ENCODE assay signal across 8 mouse cellular contexts in the genomic region with DNA sequence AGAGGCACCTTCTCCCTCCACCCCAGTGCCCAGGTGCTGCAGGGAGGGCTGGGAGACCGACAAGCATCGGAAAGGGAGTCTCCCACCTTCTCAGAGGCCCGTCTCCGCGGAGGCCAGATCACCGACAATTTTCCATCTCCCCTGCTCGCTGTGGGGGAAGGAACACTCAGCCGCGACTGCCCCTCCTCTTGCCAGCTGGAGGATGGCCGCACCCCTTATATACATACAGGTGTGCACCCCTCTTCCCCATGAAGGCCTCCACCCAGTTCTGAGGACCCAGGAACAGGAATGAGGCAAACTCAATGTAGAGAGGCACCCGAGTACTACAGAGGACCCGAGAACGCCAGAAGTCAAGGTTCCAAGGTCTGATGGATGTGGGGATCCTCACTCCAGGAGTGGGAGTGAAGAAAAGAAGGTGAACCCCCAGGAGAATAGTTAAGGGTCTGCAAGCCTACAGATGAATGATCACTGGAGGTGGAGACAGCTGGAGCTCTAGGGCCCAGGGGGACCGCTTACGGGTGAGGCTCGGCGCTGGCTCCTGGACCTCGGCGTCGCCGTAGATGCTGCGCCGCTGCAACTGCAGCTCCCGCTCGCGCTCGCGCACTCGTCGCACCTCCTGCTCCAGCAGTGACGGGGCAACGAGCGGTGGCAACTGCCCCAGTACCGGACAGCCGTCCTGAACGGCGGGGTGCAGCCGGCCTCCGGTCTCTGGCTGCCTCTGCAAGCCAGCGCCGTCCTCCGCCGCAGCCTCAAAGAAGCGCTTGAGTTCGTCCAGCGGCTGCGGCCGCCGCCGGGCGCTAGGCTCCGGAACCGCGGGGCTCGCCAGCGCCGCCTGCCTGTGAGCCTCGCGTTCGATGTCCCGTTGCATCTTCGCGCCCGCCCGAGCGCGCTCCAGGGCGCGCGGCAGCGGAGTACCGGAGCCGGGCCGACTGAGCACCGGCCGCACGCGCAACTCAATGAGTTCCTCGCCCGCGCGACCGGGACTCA. TPM values are rescaled to one million over a fixed set of nuclear protein-coding genes. Genes with fewer than 3 reads are reported as not detected.
DNase-seq lines count a peak whose midpoint lies in the region; ATAC-seq and TF ChIP-seq lines count a peak whose summit lies in the region.

No protein-coding gene starts in this region.

- DNase-seq in forebrain, embryonic 11.5 days (ENCODE audit: low spot score) = peak; percentile 88
- DNase-seq in heart, postnatal 25 days (ENCODE audit: low spot score) = peak; percentile 51
- DNase-seq in kidney, postnatal 4 days = peak; percentile 89 to 91
- peak; percentile 70 for DNase-seq in lung, postnatal 25 days (ENCODE audit: low spot score)
- DNase-seq in right cerebral cortex, adult 18-20 months = peak; percentile 68
- peak; percentile 77 for DNase-seq in urinary bladder, postnatal 14 days (ENCODE audit: low spot score)

- no peak for TF ChIP-seq EP300 in ES-Bruce4 (IDR thresholded peaks at IDR 0.05; ENCODE audit: insufficient read depth, low read depth, low read length)

- TF ChIP-seq POLR2A in ES-Bruce4 (IDR thresholded peaks at IDR 0.05; ENCODE audit: insufficient read depth, low read length) = no peak

- H3K9ac ChIP-seq in ES-Bruce4 (ENCODE audit: low read depth, poor library complexity, severe bottlenecking) = peak overlapping the region; percentile 94
- H3K9ac ChIP-seq in forebrain, embryonic 11.5 days (ENCODE audit: low read length) = peak overlapping the region; percentile 62

- peak overlapping the region; percentile 65 for H3K4me3 ChIP-seq in ES-Bruce4 (ENCODE audit: low read depth, low read length)
- H3K4me3 ChIP-seq in brown adipose tissue, adult 24 weeks (ENCODE audit: insufficient read depth, low read depth, low read length) = peak overlapping the region; percentile 61
- peak overlapping the region; percentile 47 for H3K4me3 ChIP-seq in forebrain, embryonic 11.5 days (ENCODE audit: low read depth, low read length)

- WGBS in forebrain, embryonic 11.5 days = 2% methylated on average over 68 of the region's 83 CpGs

- 0 out of 2 replicates have a peak, but pooled peaks cover 5% of the 10 kb centered on the region for H3K27me3 ChIP-seq in ES-Bruce4 (ENCODE audit: control insufficient read depth, insufficient read depth, low read length, poor library complexity, severe bottlenecking)
- peaks cover 37% of the 10 kb centered on the region for H3K27me3 ChIP-seq in forebrain, embryonic 11.5 days (ENCODE audit: control insufficient read depth, insufficient read depth, low read length)

- no peaks in the 10 kb centered on the region; the same call in 1 of the 2 replicates for H3K9me3 ChIP-seq in ES-Bruce4 (replicated peaks; ENCODE audit: control insufficient read depth, insufficient read depth, low read length, poor library complexity, severe bottlenecking)
- H3K9me3 ChIP-seq in forebrain, embryonic 11.5 days (ENCODE audit: control insufficient read depth, low read length) = no peaks in the 10 kb centered on the region

- H3K36me3 ChIP-seq in ES-Bruce4 (ENCODE audit: control insufficient read depth, insufficient read depth, low read length, poor library complexity, severe bottlenecking) = no peaks in the 10 kb centered on the region
- no peaks in the 10 kb centered on the region for H3K36me3 ChIP-seq in forebrain, embryonic 11.5 days (ENCODE audit: control insufficient read depth, insufficient read depth, low read length)

- H3K4me1 ChIP-seq in ES-Bruce4 (ENCODE audit: control insufficient read depth, insufficient read depth, low read length) = no peaks in the 10 kb centered on the region
- H3K4me1 ChIP-seq in brown adipose tissue, adult 24 weeks (ENCODE audit: control insufficient read depth, insufficient read depth, insufficient read length, low read length) = peaks cover 13% of the 10 kb centered on the region
- peaks cover 15% of the 10 kb centered on the region for H3K4me1 ChIP-seq in forebrain, embryonic 11.5 days (replicated peaks; ENCODE audit: control insufficient read depth, insufficient read depth, low read length)

- intact Hi-C loops in heart, postnatal 25 days (cut with DNase I) = loop anchor here (5.0 kb wide), 1 partner anchor 61 kb away; no protein-coding TSS in a partner anchor

- no peak overlapping the region for H3K27ac ChIP-seq in ES-Bruce4 (ENCODE audit: insufficient read depth, low read length)
- H3K27ac ChIP-seq in brown adipose tissue, adult 24 weeks (replicated peaks; ENCODE audit: low read depth, low read length) = no peak overlapping the region
- H3K27ac ChIP-seq in forebrain, embryonic 11.5 days (ENCODE audit: low read depth, low read length) = no peak overlapping the region

- H3K4me2 ChIP-seq in forebrain, embryonic 11.5 days (ENCODE audit: low read depth, low read length, severe bottlenecking) = peak overlapping the region; percentile 99

- peak; percentile 49 for ATAC-seq in forebrain, embryonic 11.5 days (replicated peaks; ENCODE audit: low FRiP score)

- TF ChIP-seq CTCF in ES-Bruce4 (IDR thresholded peaks at IDR 0.05; ENCODE audit: low read depth, low read length) = peak; percentile 35

RNA-seq across cellular contexts. Expression of gene 2210011C24Rik, which starts 1.1 kb away (rescaled TPM):
- polyA plus RNA-seq in ES-Bruce4 (2011; ENCODE audit: insufficient read depth, insufficient read length, low read depth, missing spikeins) = 11.2 and 15.9 TPM in 2 replicates
- polyA plus RNA-seq in brown adipose tissue, adult 24 weeks (2012; ENCODE audit: insufficient read depth, insufficient read length, missing spikeins) = not detected in 2 replicates
- polyA plus RNA-seq in forebrain, embryonic 11.5 days (2014; fragmentation: Nextera tagmentation; extraction: Ambion mirVana) = 0.47 and 0.73 TPM in 2 replicates
- 1 to 10 TPM; 2.8 to 3.1 TPM for total RNA-seq in heart, postnatal 25 days (2021)

RNA-seq across cellular contexts. Expression of gene 1700067K01Rik, which starts 9.6 kb away (rescaled TPM):
- 1.5 and 2.4 TPM in 2 replicates for polyA plus RNA-seq in ES-Bruce4 (2011; ENCODE audit: insufficient read depth, insufficient read length, low read depth, missing spikeins)
- not detected in 2 replicates for polyA plus RNA-seq in brown adipose tissue, adult 24 weeks (2012; ENCODE audit: insufficient read depth, insufficient read length, missing spikeins)
- polyA plus RNA-seq in forebrain, embryonic 11.5 days (2014; fragmentation: Nextera tagmentation; extraction: Ambion mirVana) = 0.87 and 0.90 TPM in 2 replicates
- total RNA-seq in heart, postnatal 25 days (2021) = under 1 TPM in 1 of 2 experiments, not detected in 1; 0.26 TPM

RNA-seq across cellular contexts. Expression of gene Palm3, which starts 10.4 kb away (rescaled TPM):
- 61.7 and 62.8 TPM in 2 replicates for polyA plus RNA-seq in ES-Bruce4 (2011; ENCODE audit: insufficient read depth, insufficient read length, low read depth, missing spikeins)
- polyA plus RNA-seq in brown adipose tissue, adult 24 weeks (2012; ENCODE audit: insufficient read depth, insufficient read length, missing spikeins) = not detected in 2 replicates
- 2.5 and 4.4 TPM in 2 replicates for polyA plus RNA-seq in forebrain, embryonic 11.5 days (2014; fragmentation: Nextera tagmentation; extraction: Ambion mirVana)
- total RNA-seq in heart, postnatal 25 days (2021) = under 1 TPM; 0.28 to 0.36 TPM

RNA-seq across cellular contexts. Expression of gene Samd1, which starts 13.4 kb away (rescaled TPM):
- 79.7 and 95.7 TPM in 2 replicates for polyA plus RNA-seq in ES-Bruce4 (2011; ENCODE audit: insufficient read depth, insufficient read length, low read depth, missing spikeins)
- 12.0 and 12.4 TPM in 2 replicates for polyA plus RNA-seq in brown adipose tissue, adult 24 weeks (2012; ENCODE audit: insufficient read depth, insufficient read length, missing spikeins)
- polyA plus RNA-seq in forebrain, embryonic 11.5 days (2014; fragmentation: Nextera tagmentation; extraction: Ambion mirVana) = 12.3 and 16.8 TPM in 2 replicates
- total RNA-seq in heart, postnatal 25 days (2021) = 10 to 100 TPM; 27.4 to 30.9 TPM

RNA-seq across cellular contexts. Expression of gene Il27ra, which starts 31.5 kb away (rescaled TPM):
- 0.33 and 0.61 TPM in 2 replicates for polyA plus RNA-seq in ES-Bruce4 (2011; ENCODE audit: insufficient read depth, insufficient read length, low read depth, missing spikeins)
- polyA plus RNA-seq in brown adipose tissue, adult 24 weeks (2012; ENCODE audit: insufficient read depth, insufficient read length, missing spikeins) = not detected in 2 replicates
- polyA plus RNA-seq in forebrain, embryonic 11.5 days (2014; fragmentation: Nextera tagmentation; extraction: Ambion mirVana) = 0.19 and 0.24 TPM in 2 replicates
- 1 to 10 TPM; 4.0 to 4.2 TPM for total RNA-seq in heart, postnatal 25 days (2021)

Comparison
In these comparisons a context has a peak if more than half of its experiments do, and no peak if none do; other contexts are left out.
1. RNA of gene Palm3, which starts 10.4 kb away (polyA plus RNA-seq): 61.7 to 62.8 TPM in ES-Bruce4; 2.5 to 4.4 TPM in forebrain, embryonic 11.5 days and not detected in brown adipose tissue, adult 24 weeks; every median in the first group is over 10 times any median in the second.
2. Peak in every context shown above with its lines, with median percentiles within 50 percentile points of each other: H3K4me3 ChIP-seq and DNase-seq.